Mouse (Mus musculus) heart, embryonic 10.5 days (tissue): ENCODE results near the gene E2f4. TPM values are rescaled to one million over a fixed set of nuclear protein-coding genes. Genes with fewer than 3 reads are reported as not detected.

Source experiments
- DNase-seq: peaks from one replicate; pipeline ENCODE4 v3.0.0-alpha.2; 2017; ENCODE audit warnings: low spot score
- H3K27ac ChIP-seq: fragments of 300-500 bp; sonication (generic); 2 replicates; pipeline ENCODE4 v1.5.1; 2016; ENCODE audit warnings: mild to moderate bottlenecking
- H3K27me3 ChIP-seq: fragments of 300-500 bp; sonication (generic); 2 replicates; pipeline ENCODE4 v1.6.1; 2016; ENCODE audit warnings: mild to moderate bottlenecking; ENCODE audit not compliant: poor library complexity, insufficient read depth, severe bottlenecking
- H3K36me3 ChIP-seq: fragments of 300-500 bp; sonication (generic); 2 replicates; pipeline ENCODE4 v1.6.1; 2016; ENCODE audit warnings: mild to moderate bottlenecking, moderate library complexity
- H3K4me1 ChIP-seq: fragments of 300-500 bp; sonication (generic); 2 replicates; pipeline ENCODE4 v1.6.1; 2016; ENCODE audit warnings: mild to moderate bottlenecking
- H3K4me3 ChIP-seq: fragments of 300-500 bp; sonication (generic); 2 replicates; pipeline ENCODE4 v1.5.1; 2016; ENCODE audit warnings: mild to moderate bottlenecking, moderate library complexity
- H3K9me3 ChIP-seq: fragments of 300-500 bp; sonication (generic); 2 replicates; pipeline ENCODE4 v1.6.1; 2016; ENCODE audit warnings: mild to moderate bottlenecking, moderate library complexity
- WGBS: fragments of 180-500 bp; shearing (Covaris S2); methylation state at CpG from one replicate; pipeline ENCODE4 v1.1.7; 2016; 5-methylcytosine and 5-hydroxymethylcytosine counted together
- polyA plus RNA-seq: library from polyadenylated mRNA; unstranded; fragments of >200 nt; fragmentation: Nextera tagmentation; extraction: Ambion mirVana; gene quantifications from 2 replicates; pipeline ENCODE4 v1.2.1, GENCODE M21; 2016

Gene E2f4
- polyA plus RNA-seq, 1 experiment from 2014 or later = 114 TPM

DNA sequence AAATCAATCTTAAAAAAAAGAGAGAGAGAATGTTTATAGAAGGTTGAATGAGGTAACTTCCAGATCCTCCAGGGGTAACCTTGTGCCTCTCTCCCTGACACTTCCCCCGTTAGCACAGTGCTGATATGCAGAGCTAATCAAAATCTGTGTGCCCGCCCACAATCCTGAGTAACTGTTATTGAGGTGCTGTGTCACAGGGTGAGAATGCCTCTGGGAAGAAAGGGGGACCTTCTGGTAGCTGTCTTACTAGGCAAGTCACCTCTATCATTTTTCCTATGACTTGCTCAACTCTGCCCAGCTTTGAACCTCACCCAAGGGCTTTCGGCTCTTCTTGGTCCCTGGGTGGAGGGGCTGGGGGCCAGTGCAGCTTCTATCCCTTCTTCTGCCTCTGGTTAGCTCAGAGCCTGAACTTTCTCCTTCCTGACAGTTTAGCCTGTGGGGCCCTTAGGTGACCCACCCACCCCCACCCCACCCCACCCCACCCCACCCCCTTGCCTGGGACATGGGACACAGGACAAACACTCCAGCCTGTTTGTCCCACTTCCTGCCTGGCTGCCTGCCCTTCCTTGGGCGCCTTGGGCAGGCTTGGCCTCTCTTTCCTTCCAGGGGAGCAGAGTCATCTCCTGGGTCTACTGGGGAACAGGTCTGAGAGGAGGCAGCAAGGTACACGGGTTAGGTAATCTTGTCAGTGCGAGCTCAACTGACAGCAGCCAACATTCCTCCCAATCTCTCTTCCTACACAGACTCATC, 42.6 kb downstream of the E2f4 start:
- WGBS = 56% methylated on average over 6 of the region's 6 CpGs
- Histone ChIP-seq H3K36me3 (peaks cover 36% of the 10 kb centered on the region), H3K27ac (peak overlapping the region; percentile 69), H3K4me3 (no peak overlapping the region), H3K27me3 (0 out of 2 replicates have a peak, but pooled peaks cover 3% of the 10 kb centered on the region), H3K4me1 (peaks cover 53% of the 10 kb centered on the region), H3K9me3 (no peaks in the 10 kb centered on the region)
- DNase-seq = no peak

DNA sequence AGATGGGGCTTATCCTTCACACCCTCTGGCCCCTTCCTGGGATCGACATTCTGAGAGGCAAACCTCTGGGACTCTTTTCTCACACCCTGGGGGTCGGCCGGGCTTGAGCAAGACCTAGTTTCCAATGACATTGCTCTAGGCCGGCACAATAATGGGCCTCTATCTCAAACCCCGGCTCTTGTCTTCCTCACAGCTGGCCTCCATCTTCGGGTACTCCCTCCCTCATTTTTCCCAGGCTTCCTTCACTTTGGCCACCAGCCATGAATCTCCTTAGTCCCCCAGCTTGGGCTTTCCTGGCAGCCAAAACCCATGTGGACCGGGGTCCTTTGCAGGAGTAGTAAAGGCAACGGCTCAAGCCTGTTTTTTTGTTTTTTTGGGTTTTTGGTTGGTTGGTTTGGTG, 43.9 kb downstream of the E2f4 start:
- Histone ChIP-seq H3K27ac (peak overlapping the region; percentile 69; the same call in 1 of the 2 replicates), H3K4me3 (no peak overlapping the region; the same call in 1 of the 2 replicates), H3K36me3 (peaks cover 22% of the 10 kb centered on the region), H3K4me1 (peaks cover 66% of the 10 kb centered on the region), H3K27me3 (0 out of 2 replicates have a peak, but pooled peaks cover 3% of the 10 kb centered on the region), H3K9me3 (no peaks in the 10 kb centered on the region)
- no peak for DNase-seq
- 22% methylated on average over 8 of the region's 8 CpGs for WGBS

DNA sequence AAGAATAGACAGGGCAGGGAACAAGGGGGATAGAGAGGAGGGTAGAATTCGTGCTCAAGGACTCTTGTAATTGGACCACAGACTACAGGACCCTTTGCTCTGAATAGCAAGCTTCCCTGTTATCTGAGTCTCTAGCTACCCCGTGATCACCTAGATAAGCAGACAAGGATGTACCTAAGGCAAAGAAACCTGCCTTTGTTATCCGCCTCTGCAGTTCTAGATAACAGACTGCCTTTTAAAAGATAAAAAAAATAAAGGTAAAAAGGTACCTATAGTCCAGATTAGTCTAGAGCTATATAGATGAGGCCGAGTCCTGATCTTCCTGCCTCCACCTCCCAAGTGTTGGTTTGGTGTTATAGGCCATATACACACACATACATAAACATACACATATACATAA, 45.3 kb downstream of the E2f4 start:
- Histone ChIP-seq H3K9me3 (no peaks in the 10 kb centered on the region), H3K4me3 (no peak overlapping the region), H3K27ac (no peak overlapping the region), H3K4me1 (peaks cover 74% of the 10 kb centered on the region), H3K27me3 (no peaks in the 10 kb centered on the region), H3K36me3 (peaks cover 8% of the 10 kb centered on the region)
- no peak for DNase-seq
- WGBS = 66% methylated on average over 4 of the region's 4 CpGs

DNA sequence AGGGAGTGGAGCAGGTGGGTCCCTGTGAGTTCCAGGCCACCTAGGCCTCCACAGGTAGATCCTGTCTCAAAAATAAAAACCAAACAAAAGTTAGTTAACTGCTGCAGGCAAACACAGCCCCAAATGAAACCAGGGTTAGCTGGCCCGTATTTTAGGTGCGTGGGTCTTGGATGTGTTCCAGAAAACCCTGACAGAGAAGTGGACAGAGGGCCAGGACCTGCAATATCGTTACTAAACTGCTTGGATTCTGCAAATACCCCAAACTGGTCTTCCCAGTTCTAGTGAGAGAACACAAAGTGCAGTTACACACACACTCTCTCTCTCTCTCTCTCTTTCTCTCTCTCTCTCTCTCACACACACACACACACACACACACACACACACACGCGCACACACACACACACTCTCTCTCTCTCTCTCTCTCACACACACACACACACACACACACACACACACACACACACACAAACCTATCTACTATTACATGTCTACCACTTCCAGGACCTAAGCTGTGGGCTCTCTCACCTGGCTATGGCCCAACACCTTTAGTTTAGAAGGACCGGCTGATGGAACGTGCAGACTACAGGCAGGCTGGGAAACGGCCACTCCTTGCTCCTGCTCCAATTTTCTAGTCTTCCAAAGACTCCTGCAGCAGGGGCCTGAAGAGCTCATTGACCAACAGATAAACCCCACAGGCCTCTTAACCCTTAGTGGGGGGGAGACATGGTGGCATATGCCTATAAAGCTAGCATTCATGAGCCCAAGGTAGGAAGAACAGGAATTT, 46.5 kb downstream of the E2f4 start:
- 59% methylated on average over 8 of the region's 8 CpGs for WGBS
- H3K4me3 ChIP-seq = no peak overlapping the region
- H3K9me3 ChIP-seq = no peaks in the 10 kb centered on the region
- H3K27me3 ChIP-seq = no peaks in the 10 kb centered on the region
- peaks cover 70% of the 10 kb centered on the region for H3K4me1 ChIP-seq
- 0 out of 2 replicates have a peak overlapping the region, but pooled peaks have one; percentile 36 for H3K27ac ChIP-seq
- no peak for DNase-seq
- no peaks in the 10 kb centered on the region for H3K36me3 ChIP-seq

GRCm38 (mm10) chr8:105345061-105345975, 47.9 kb downstream of the E2f4 start:
- no peaks in the 10 kb centered on the region for H3K27me3 ChIP-seq
- 52% methylated on average over 7 of the region's 7 CpGs for WGBS
- peak overlapping the region; percentile 72 for H3K4me3 ChIP-seq
- no peak for DNase-seq
- H3K27ac ChIP-seq = peak overlapping the region; percentile 89
- no peaks in the 10 kb centered on the region for H3K9me3 ChIP-seq
- H3K36me3 ChIP-seq = no peaks in the 10 kb centered on the region
- H3K4me1 ChIP-seq = peaks cover 70% of the 10 kb centered on the region

GRCm38 (mm10) chr8:105346611-105347427, 49.4 kb downstream of the E2f4 start:
- DNase-seq = peak; percentile 87
- Histone ChIP-seq H3K27me3 (no peaks in the 10 kb centered on the region), H3K4me1 (peaks cover 60% of the 10 kb centered on the region), H3K9me3 (no peaks in the 10 kb centered on the region), H3K4me3 (peak overlapping the region; percentile 72), H3K36me3 (no peaks in the 10 kb centered on the region), H3K27ac (peak overlapping the region; percentile 89)
- WGBS = under 1% methylated on average over 34 of the region's 34 CpGs

- H3K9me3 ChIP-seq = no peaks in the 10 kb centered on the region
- H3K36me3 ChIP-seq = no peaks in the 10 kb centered on the region
- H3K27me3 ChIP-seq = no peaks in the 10 kb centered on the region
- under 1% methylated on average over 53 of the region's 53 CpGs for WGBS
- peaks cover 60% of the 10 kb centered on the region for H3K4me1 ChIP-seq
- DNase-seq = peak; percentile 97
- peak within 1 kb of the TSS; percentile 89 for H3K27ac ChIP-seq
- H3K4me3 ChIP-seq = peak within 1 kb of the TSS; percentile 72
Observed at GRCm38 (mm10) chr8:105347428-105348221, 50.2 kb downstream of the E2f4 start, which contains the start of gene Fhod1. TSS of gene Fhod1 (minus strand) at chr8:105347953.

- no peaks in the 10 kb centered on the region for H3K9me3 ChIP-seq
- WGBS = under 1% methylated on average over 34 of the region's 34 CpGs
- DNase-seq = peak; percentile 91
- peaks cover 56% of the 10 kb centered on the region for H3K4me1 ChIP-seq
- H3K27ac ChIP-seq = peak within 1 kb of the TSS; percentile 89
- no peaks in the 10 kb centered on the region for H3K36me3 ChIP-seq
- H3K4me3 ChIP-seq = peak within 1 kb of the TSS; percentile 72
- no peaks in the 10 kb centered on the region for H3K27me3 ChIP-seq
Observed at GRCm38 (mm10) chr8:105348450-105349095, 51.1 kb downstream of the E2f4 start, which contains the start of gene Slc9a5. TSS of gene Slc9a5 (plus strand) at chr8:105348843.

GRCm38 (mm10) chr8:105349096-105349771, 51.8 kb downstream of the E2f4 start:
- peak overlapping the region; percentile 72 for H3K4me3 ChIP-seq
- H3K9me3 ChIP-seq = no peaks in the 10 kb centered on the region
- DNase-seq = no peak
- H3K36me3 ChIP-seq = no peaks in the 10 kb centered on the region
- under 1% methylated on average over 47 of the region's 48 CpGs for WGBS
- no peaks in the 10 kb centered on the region for H3K27me3 ChIP-seq
- H3K4me1 ChIP-seq = peaks cover 50% of the 10 kb centered on the region
- peak overlapping the region; percentile 89 for H3K27ac ChIP-seq

- Histone ChIP-seq H3K4me1 (peaks cover 46% of the 10 kb centered on the region), H3K27me3 (no peaks in the 10 kb centered on the region), H3K9me3 (no peaks in the 10 kb centered on the region), H3K27ac (no peak overlapping the region), H3K4me3 (peak overlapping the region; percentile 72), H3K36me3 (no peaks in the 10 kb centered on the region)
- WGBS = 35% methylated on average over 7 of the region's 7 CpGs
- DNase-seq = no peak
Observed at GRCm38 (mm10) chr8:105350186-105350585, 52.7 kb downstream of the E2f4 start.
